Mouse (Mus musculus) thymus, postnatal 14 days (tissue): ENCODE results near the gene Spint2.

Source experiments
- DNase-seq: peaks from one replicate; pipeline ENCODE4 v3.0.0; 2021

Gene Spint2

DNA sequence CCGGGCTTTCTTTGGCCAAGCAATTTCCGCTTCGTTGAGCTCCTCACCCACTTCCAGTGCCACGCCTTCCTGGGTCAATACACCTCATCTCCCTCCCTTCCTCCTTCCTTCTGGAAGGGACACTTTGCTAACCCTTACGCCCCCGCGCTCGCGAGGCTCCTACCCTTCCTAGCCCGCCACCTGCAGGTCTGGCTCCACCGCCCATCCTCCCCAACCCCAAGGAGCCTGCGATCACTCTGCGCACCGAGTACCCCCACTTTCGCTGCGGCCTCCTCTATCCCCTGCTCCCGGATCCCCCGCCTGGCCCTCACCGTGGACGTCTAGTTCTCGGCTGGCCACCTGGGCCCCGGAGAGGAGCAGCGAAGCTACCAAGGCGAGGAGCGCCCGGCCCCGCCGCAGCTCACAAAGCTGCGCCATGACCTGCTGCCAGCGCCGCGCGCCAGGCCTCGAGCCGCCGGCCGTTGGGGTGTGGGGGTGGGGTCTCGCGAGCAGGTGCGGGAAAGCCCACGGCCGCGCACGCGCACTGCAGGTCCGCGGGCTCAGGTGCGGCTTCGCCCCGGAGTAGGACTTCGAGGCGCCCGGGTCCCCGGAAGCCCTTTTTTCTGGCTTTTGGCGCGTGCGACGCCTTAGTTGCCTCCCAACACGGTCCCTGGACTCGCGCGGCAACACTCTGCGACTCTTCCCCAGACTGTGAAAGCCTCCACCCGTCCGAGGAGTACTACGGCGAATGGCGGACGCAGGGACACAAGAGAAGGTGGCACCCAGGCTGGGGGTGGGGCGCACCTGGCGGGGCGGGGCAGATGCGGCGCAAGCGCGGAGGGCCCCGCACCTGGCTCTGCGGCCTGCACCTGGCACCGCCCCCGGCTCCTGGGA, at the start of gene Spint2:
TSS of gene Spint2 (minus strand) at position 712 of the 873 bp plus-strand sequence.
- peak; percentile 86 for DNase-seq

GRCm38 (mm10) chr7:29328984-29329383, 47.3 kb upstream of the Spint2 start:
- no peak for DNase-seq

DNA sequence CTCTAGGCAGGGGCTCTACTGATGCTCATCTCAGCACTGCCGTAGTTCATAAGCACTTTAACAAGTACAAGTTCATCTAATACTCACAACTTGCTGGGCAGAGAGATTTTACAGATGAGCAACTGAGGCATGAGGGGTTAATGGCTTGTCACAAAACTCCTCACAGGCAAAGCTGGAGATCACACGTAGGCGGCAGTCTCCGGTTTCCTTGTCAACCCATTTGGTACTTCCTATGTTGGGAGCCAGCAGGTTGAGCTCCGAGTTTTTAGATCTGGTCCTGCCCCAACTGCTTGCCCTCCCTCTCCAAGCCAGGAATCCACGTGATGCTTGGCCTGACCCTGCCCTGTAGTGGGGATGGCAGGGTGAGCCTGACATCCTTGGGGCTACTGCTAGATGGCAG, 45.4 kb upstream of the Spint2 start:
- DNase-seq = no peak

DNA sequence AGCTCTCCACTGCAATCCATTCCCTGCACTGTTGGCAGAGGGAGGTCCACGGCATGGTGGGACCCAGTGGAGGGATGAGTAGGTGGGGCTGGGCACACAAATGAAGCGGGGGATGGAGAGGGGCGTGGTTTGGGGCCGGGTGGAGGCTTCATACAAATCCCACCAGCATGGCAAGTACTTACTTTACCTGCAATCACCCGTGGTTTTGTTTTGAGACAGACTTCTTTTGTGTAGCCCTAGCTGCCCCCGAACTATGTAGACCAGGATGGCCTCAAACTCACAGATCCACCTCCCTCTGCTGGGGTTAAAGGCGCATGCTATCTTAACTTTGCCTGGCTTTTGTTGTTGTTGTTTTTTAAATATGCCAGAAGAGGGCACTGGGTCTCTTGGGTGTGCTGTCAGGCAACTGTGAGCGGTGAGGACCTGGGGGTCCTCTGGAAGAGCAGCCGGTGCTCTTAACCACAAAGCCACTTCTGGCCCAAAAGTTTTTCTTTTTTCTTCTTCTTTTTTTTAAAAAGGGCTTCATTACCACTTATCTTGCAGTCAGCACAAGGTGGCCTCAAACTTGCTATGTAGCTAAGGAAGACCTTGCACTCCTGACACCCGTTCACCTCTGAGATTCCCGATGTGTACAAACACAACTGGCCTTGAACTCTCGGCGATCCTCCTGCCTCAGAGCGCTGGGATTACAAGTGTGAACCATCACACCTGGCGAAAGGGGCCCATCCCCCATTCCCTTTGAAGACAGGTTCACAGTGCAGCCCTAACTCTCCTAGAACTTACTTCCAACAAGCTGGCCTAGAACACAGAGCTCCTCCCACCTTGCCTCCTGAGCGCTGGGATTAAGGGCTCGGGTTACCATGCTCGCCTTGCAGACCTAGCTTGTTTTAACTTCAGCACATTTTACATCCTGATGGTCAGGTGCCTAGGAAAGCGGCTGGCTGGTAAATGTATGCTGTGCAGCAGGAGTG, 37.9 kb upstream of the Spint2 start:
- DNase-seq = peak; percentile 69

DNA sequence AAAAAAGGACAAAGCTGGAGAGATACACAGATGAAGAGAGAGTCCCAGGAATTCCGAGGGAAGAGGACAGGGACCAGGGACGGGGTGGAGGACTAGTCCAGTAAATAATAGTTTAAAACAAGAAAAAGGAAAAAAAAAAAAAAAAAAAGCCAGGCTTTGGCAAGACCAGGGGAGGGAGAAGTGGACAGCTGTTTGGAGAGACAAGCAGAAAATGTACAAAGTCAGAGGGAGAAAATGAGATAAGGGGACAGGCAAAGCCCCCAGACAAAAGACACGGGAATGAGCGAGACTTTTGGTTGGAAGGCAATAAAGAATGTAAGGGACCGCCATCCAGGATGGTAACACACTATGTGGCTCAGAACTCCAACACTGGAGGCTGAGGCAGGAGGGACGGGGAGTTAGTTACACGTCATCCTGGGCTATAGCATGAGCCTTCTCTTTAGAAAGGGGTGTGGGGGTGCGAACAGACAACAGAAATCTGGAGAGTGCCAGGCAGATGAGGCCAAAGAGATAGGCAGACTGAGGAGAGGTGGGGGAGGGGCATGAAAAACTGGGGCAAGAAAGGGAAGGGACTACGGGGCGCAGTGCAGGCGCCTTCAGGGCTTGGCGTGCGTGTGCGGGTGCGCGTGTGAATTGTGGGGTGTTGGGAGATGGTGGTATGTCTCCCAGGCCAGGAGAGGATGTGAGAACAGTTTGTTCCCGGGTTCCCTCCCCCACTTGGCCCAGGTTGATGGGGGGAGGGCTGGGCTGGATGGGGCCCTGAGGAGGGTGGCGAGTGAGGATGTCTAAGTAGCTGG, 36.6 kb upstream of the Spint2 start:
- peak; percentile 68 for DNase-seq

DNA sequence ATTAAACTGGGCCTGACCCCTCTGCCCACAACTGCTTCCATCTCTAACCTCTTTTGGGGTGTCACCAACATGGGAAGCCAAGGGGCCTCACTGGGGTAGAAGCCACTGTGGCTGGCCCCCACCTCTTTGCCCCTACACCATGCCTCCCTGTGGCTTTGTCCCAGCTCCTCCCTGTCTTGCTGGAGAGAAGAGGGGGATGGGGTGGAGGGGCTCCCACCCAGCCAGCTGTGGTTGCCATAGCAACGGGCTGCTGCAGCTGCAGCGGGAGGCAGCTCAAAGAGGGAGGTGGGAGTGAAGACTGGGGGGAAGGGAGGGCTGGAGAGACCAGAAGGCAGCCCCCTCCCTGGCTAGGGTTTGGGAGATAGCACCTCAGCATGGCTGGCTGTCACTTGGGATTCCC, 35.8 kb upstream of the Spint2 start:
- DNase-seq = peak; percentile 86

DNA sequence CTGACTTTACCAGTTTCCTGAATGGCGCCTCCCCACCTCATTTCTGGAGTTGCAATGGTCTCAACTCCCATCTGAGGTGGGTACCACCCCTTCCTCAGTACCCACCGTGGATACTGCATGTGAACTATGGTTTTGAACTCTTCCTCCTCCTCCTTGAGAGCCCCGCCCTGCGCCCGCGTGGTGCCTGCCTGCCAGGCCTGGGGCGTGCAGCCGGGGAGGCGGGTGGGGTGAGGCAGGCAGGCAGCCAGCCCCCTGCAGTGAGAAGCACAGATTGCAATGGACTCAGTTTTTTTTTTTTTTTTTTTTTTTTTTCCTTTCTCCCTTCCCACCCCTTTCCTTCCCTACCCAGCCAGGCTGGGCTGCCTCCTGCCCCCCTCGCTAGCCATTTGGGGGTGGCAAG, 35.3 kb upstream of the Spint2 start:
- DNase-seq = peak; percentile 71

DNA sequence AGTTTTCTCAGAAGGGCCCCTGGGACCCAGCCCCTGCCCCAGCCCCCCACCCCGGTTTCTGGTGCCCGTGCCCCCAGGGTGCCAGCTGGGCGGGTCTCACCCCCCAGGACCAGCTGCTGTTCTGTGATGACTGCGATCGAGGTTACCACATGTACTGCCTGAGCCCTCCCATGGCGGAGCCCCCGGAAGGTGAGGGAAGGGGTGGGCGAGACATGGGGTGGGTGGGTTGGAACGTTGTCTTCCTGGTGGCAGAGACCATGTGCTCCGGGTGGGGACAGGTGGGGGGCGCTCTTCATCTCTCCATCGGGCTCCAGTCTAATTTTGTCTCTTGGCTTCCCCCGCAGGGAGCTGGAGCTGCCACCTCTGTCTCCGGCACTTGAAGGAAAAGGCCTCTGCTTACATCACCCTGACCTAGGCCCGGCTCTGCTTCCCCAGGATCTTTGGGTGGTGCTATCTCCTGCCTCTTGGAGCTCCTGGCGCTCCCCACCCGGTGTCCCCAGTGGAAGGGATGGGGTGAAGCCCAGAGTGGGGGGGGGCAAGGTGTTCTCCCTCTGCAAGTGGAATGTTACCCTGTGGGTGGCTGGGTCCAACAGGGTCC, 34.5 kb upstream of the Spint2 start:
- no peak for DNase-seq

DNA sequence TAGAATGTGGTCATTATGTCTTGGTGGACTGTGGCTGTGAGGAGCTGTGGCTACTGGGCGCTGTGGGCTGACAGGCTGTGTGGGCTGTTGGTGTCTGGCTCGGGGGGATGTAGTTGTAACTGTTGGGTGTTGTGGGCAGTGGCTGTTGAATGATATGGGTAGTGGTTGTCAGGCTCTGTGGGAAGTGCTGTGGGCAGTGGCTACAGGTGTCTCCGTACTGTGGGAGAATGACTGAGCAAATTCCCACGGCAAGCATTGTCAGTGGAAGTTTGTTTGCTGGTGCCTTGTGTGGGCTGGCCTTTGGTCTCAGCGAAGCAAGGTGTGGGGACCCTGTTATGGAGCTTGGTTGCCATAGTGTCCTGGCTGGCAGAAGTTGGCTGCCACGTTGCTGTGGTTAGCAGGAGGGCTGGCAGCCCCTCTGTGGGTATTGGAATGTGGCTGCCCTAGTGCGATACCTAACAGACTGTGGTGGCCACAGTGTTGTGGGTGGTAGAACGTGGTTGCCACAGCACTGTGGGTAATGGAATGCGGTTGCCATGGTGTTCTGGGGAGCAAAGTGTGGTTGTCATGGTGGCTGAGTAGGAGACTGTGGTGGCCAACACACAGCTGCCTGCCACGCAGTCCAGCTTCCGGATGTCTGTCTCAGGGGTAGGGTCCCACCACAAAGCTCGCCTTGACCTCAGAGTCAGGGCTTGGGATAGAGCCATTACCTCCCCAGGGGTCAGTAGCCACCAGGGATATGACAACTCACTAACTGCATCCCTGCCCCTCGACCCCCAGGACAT, 33.3 kb upstream of the Spint2 start:
- no peak for DNase-seq

GRCm38 (mm10) chr7:29313572-29314261, 32.0 kb upstream of the Spint2 start:
- no peak for DNase-seq

DNA sequence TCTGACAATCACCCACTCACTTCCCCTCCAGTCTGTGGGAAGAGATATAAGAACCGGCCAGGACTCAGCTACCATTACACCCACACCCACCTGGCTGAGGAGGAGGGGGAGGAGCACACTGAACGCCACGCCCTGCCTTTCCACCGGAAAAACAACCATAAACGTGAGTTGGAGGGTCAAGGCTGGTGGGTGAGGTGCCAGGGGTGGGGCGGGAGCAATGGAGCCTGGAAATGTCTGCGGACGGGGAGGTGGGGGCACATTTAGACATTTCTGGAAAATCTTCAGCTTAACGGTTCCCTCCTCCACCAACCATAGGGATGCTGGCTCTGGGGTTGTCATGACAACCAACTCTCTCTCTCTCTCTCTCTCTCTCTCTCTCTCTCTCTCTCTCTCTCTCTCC, 31.3 kb upstream of the Spint2 start:
- no peak for DNase-seq

- peak; percentile 62 for DNase-seq
These were observed 28.0 kb upstream of the Spint2 start for GRCm38 (mm10) chr7:29309749-29310148.

- peak; percentile 64 for DNase-seq
These were observed 27.6 kb upstream of the Spint2 start for GRCm38 (mm10) chr7:29309221-29309721.

DNA sequence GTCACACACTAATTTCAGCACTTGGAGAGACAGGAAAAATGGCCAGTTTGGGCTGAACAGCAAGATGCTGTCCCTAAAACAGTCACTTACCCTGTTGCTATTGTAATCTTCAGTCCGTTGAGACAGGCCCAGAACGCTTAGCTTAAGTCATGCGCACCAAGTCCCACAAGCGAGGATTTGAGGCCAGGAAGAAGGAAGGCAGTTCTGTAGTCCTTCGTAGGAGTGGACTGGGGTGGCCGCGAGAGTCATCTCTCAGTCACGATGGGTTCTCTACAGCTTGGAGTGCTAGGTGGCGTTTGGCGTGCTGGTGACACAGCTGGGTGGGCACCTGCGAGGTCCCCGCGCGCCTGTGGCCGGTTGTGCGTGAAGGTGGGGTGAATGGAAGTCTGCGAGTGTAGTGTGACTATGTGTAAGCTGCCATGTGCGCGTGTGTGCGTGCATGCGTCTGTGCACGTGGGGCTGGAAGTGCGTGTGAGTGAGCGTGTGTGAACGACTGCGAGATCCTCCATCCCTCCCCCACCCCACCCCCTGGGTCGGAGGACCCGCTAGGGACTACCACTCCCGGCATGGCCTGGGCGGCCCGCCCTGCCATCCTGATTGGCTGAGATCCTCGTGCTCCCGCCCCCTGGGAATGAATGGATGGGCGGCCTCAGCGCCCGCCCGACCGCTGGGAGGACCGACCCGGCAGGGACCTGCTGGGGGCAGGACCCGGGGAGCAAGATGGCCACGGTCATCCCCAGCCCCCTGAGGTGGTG, 25.8 kb upstream of the Spint2 start:
- DNase-seq = peak; percentile 89

DNA sequence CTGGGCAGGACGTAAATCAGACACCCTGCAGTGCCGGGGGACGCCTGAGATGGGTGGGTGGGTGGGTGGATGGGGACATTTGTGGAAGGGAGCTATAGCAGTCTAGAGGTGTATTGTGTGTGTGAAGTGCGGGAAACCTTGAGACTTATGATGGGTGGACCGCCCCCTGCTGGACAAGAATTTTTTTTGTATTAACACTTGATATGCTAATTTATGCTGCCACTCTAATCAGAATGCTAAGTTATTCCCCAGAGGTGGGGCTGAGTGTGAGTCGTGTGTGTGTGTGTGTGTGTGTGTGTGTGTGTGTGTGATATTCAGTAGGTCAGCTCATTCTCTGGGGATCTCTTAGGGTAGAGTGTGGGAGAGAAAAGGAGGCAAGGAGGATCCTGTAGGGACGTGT, 24.9 kb upstream of the Spint2 start:
- DNase-seq = peak; percentile 61

- no peak for DNase-seq
These were observed 24.4 kb upstream of the Spint2 start for GRCm38 (mm10) chr7:29306108-29306507.

DNA sequence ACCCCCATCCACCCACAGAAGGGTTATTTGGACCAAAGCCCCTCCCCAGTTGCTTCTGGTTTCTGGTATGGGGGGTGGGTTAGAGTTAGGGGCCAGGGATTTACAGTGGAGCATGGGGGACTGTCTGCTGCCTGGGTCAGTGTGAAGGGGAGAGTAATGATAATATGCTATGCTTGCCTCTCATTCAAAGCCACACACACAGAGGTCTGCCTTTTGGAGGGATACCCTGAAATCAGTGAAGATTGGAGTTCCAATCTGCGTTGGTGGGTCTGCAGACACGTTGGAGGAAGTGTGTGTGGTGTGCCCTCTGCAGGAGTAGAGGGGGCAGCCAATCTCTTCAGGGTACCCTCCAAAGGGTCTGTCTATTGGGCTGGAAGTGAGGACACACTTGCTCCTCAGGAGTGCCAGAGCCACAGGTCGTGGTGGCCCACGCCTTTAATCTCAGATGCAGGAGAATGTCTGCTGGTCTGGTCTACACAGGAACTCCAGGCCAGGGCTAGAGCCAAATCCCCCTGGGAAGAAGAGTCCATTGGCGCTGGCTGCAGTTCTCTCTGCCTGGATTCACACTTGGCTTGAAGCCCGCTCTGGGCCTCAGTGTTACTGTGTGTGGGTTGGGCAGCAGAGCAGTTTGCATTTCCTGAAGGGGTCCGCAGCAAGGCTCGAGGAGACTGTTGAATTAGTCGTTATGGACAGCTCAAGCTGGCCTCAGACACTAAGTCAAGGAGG, 23.7 kb upstream of the Spint2 start:
- no peak for DNase-seq

- DNase-seq = no peak
These were observed 23.0 kb upstream of the Spint2 start for GRCm38 (mm10) chr7:29304463-29305262.
